Mouse (Mus musculus): Measurements from ENCODE around the gene Jak3.

The Jak3 gene

GRCm38 (mm10) chr8:71672168-71672735, 3.8 kb upstream of the Jak3 start:
- DNase-seq (ENCODE audit: low read depth, low spot score), result no peak
- H3K27me3 ChIP-seq (ENCODE audit: control insufficient read depth, insufficient read depth, low read length, poor library complexity, severe bottlenecking), result no peaks in the 10 kb centered on the region
- H3K36me3 ChIP-seq (ENCODE audit: control insufficient read depth, insufficient read depth, low read length, poor library complexity, severe bottlenecking), result no peaks in the 10 kb centered on the region

- Histone ChIP-seq H3K36me3 (ENCODE audit: control insufficient read depth, insufficient read depth, low read length, poor library complexity, severe bottlenecking) (no peaks in the 10 kb centered on the region), H3K27me3 (ENCODE audit: control insufficient read depth, insufficient read depth, low read length, poor library complexity, severe bottlenecking) (no peaks in the 10 kb centered on the region)
- DNase-seq (ENCODE audit: low read depth, low spot score), result no peak
Measured at GRCm38 (mm10) chr8:71674071-71674470, 2.0 kb upstream of the Jak3 start.

- Histone ChIP-seq H3K27me3 (ENCODE audit: control insufficient read depth, insufficient read depth, low read length, poor library complexity, severe bottlenecking) (no peaks in the 10 kb centered on the region), H3K36me3 (ENCODE audit: control insufficient read depth, insufficient read depth, low read length, poor library complexity, severe bottlenecking) (peaks cover 5% of the 10 kb centered on the region; the same call in 1 of the 2 replicates)
- no peak for DNase-seq (ENCODE audit: low read depth, low spot score)
Measured at GRCm38 (mm10) chr8:71675456-71676019, 558 bp upstream of the Jak3 start.

- H3K36me3 ChIP-seq (ENCODE audit: control insufficient read depth, insufficient read depth, low read length, poor library complexity, severe bottlenecking), result peaks cover 8% of the 10 kb centered on the region; the same call in 1 of the 2 replicates
- no peaks in the 10 kb centered on the region for H3K27me3 ChIP-seq (ENCODE audit: control insufficient read depth, insufficient read depth, low read length, poor library complexity, severe bottlenecking)
- DNase-seq (ENCODE audit: low read depth, low spot score), result no peak
Measured at GRCm38 (mm10) chr8:71676803-71677202, 707 bp downstream of the Jak3 start.

GRCm38 (mm10) chr8:71677555-71677954, 1.5 kb downstream of the Jak3 start:
- no peaks in the 10 kb centered on the region for H3K27me3 ChIP-seq (ENCODE audit: control insufficient read depth, insufficient read depth, low read length, poor library complexity, severe bottlenecking)
- H3K36me3 ChIP-seq (ENCODE audit: control insufficient read depth, insufficient read depth, low read length, poor library complexity, severe bottlenecking), result peaks cover 8% of the 10 kb centered on the region; the same call in 1 of the 2 replicates
- no peak for DNase-seq (ENCODE audit: low read depth, low spot score)

GRCm38 (mm10) chr8:71678216-71678615, 2.1 kb downstream of the Jak3 start:
- H3K36me3 ChIP-seq (ENCODE audit: control insufficient read depth, insufficient read depth, low read length, poor library complexity, severe bottlenecking), result peaks cover 12% of the 10 kb centered on the region; the same call in 1 of the 2 replicates
- no peaks in the 10 kb centered on the region for H3K27me3 ChIP-seq (ENCODE audit: control insufficient read depth, insufficient read depth, low read length, poor library complexity, severe bottlenecking)
- DNase-seq (ENCODE audit: low read depth, low spot score), result no peak

GRCm38 (mm10) chr8:71679116-71679515, 3.0 kb downstream of the Jak3 start:
- DNase-seq (ENCODE audit: low read depth, low spot score), result no peak
- Histone ChIP-seq H3K36me3 (ENCODE audit: control insufficient read depth, insufficient read depth, low read length, poor library complexity, severe bottlenecking) (peaks cover 16% of the 10 kb centered on the region), H3K27me3 (ENCODE audit: control insufficient read depth, insufficient read depth, low read length, poor library complexity, severe bottlenecking) (no peaks in the 10 kb centered on the region)

- peaks cover 20% of the 10 kb centered on the region for H3K36me3 ChIP-seq (ENCODE audit: control insufficient read depth, insufficient read depth, low read length, poor library complexity, severe bottlenecking)
- no peak for DNase-seq (ENCODE audit: low read depth, low spot score)
Measured at GRCm38 (mm10) chr8:71679550-71680168, 3.6 kb downstream of the Jak3 start.

GRCm38 (mm10) chr8:71680471-71680870, 4.4 kb downstream of the Jak3 start:
- H3K27me3 ChIP-seq (ENCODE audit: control insufficient read depth, insufficient read depth, low read length, poor library complexity, severe bottlenecking), result no peaks in the 10 kb centered on the region
- DNase-seq (ENCODE audit: low read depth, low spot score), result no peak
- H3K36me3 ChIP-seq (ENCODE audit: control insufficient read depth, insufficient read depth, low read length, poor library complexity, severe bottlenecking), result peaks cover 23% of the 10 kb centered on the region

More at GRCm38 (mm10) chr8:71679550-71680168, 3.6 kb downstream of the Jak3 start:
- H3K27me3 ChIP-seq (ENCODE audit: control insufficient read depth, insufficient read depth, low read length, poor library complexity, severe bottlenecking), result no peaks in the 10 kb centered on the region

GRCm38 (mm10) chr8:71681369-71681915, 5.3 kb downstream of the Jak3 start:
- Histone ChIP-seq H3K36me3 (ENCODE audit: control insufficient read depth, insufficient read depth, low read length, poor library complexity, severe bottlenecking) (peaks cover 29% of the 10 kb centered on the region), H3K27me3 (ENCODE audit: control insufficient read depth, insufficient read depth, low read length, poor library complexity, severe bottlenecking) (no peaks in the 10 kb centered on the region)
- no peak for DNase-seq (ENCODE audit: low read depth, low spot score)

GRCm38 (mm10) chr8:71682832-71683231, 6.7 kb downstream of the Jak3 start:
- no peaks in the 10 kb centered on the region for H3K27me3 ChIP-seq (ENCODE audit: control insufficient read depth, insufficient read depth, low read length, poor library complexity, severe bottlenecking)
- peaks cover 30% of the 10 kb centered on the region for H3K36me3 ChIP-seq (ENCODE audit: control insufficient read depth, insufficient read depth, low read length, poor library complexity, severe bottlenecking)
- DNase-seq (ENCODE audit: low read depth, low spot score), result no peak

GRCm38 (mm10) chr8:71684701-71685100, 8.6 kb downstream of the Jak3 start:
- peaks cover 27% of the 10 kb centered on the region for H3K36me3 ChIP-seq (ENCODE audit: control insufficient read depth, insufficient read depth, low read length, poor library complexity, severe bottlenecking)
- no peak for DNase-seq (ENCODE audit: low read depth, low spot score)
- H3K27me3 ChIP-seq (ENCODE audit: control insufficient read depth, insufficient read depth, low read length, poor library complexity, severe bottlenecking), result no peaks in the 10 kb centered on the region

- Histone ChIP-seq H3K36me3 (ENCODE audit: control insufficient read depth, insufficient read depth, low read length, poor library complexity, severe bottlenecking) (peaks cover 27% of the 10 kb centered on the region), H3K27me3 (ENCODE audit: control insufficient read depth, insufficient read depth, low read length, poor library complexity, severe bottlenecking) (no peaks in the 10 kb centered on the region)
- no peak for DNase-seq (ENCODE audit: low read depth, low spot score)
Measured at GRCm38 (mm10) chr8:71685573-71685972, 9.5 kb downstream of the Jak3 start.

GRCm38 (mm10) chr8:71686143-71686734, 10.1 kb downstream of the Jak3 start:
- DNase-seq (ENCODE audit: low read depth, low spot score), result no peak
- H3K27me3 ChIP-seq (ENCODE audit: control insufficient read depth, insufficient read depth, low read length, poor library complexity, severe bottlenecking), result no peaks in the 10 kb centered on the region

GRCm38 (mm10) chr8:71687616-71688015, 11.5 kb downstream of the Jak3 start:
- Histone ChIP-seq H3K36me3 (ENCODE audit: control insufficient read depth, insufficient read depth, low read length, poor library complexity, severe bottlenecking) (peaks cover 24% of the 10 kb centered on the region), H3K27me3 (ENCODE audit: control insufficient read depth, insufficient read depth, low read length, poor library complexity, severe bottlenecking) (no peaks in the 10 kb centered on the region)
- no peak for DNase-seq (ENCODE audit: low read depth, low spot score)

More at GRCm38 (mm10) chr8:71686143-71686734, 10.1 kb downstream of the Jak3 start:
- H3K36me3 ChIP-seq (ENCODE audit: control insufficient read depth, insufficient read depth, low read length, poor library complexity, severe bottlenecking), result peaks cover 26% of the 10 kb centered on the region
